Mouse (Mus musculus): ENCODE data around the gene Icam5. TPM values are rescaled to one million over a fixed set of nuclear protein-coding genes. Genes with fewer than 3 reads are reported as not detected.

Gene Icam5
- polyA plus RNA-seq, 1 experiment from 2014 or later = not detected

GRCm38 (mm10) chr9:21045235-21045634 is 13.4 kb downstream of the Icam5 start:
- H3K4me1 ChIP-seq (ENCODE audit: control insufficient read depth, insufficient read depth, low read length) = peaks cover 3% of the 10 kb centered on the region; the same call in 1 of the 2 replicates
- no peak overlapping the region for H3K4me3 ChIP-seq (ENCODE audit: low read depth, low read length)
- no peaks in the 10 kb centered on the region for H3K27me3 ChIP-seq (ENCODE audit: control insufficient read depth, insufficient read depth, low read length)
- no peaks in the 10 kb centered on the region for H3K36me3 ChIP-seq (ENCODE audit: control insufficient read depth, insufficient read depth, low read length)
- no peak for ATAC-seq (ENCODE audit: insufficient number of reproducible peaks, insufficient read depth, low FRiP score, low read depth)
- WGBS = 80% methylated on average over 3 of the region's 3 CpGs
- H3K9ac ChIP-seq (replicated peaks; ENCODE audit: low read depth, low read length) = no peak overlapping the region
- no peak overlapping the region for H3K4me2 ChIP-seq (replicated peaks; ENCODE audit: low read depth, low read length)
- no peak overlapping the region for H3K27ac ChIP-seq (ENCODE audit: low read length)
- H3K9me3 ChIP-seq (ENCODE audit: control insufficient read depth, low read depth, low read length) = no peaks in the 10 kb centered on the region

- ATAC-seq (ENCODE audit: insufficient number of reproducible peaks, insufficient read depth, low FRiP score, low read depth) = no peak
- H3K4me3 ChIP-seq (ENCODE audit: low read depth, low read length) = no peak overlapping the region
- H3K9me3 ChIP-seq (ENCODE audit: control insufficient read depth, low read depth, low read length) = no peaks in the 10 kb centered on the region
- H3K9ac ChIP-seq (replicated peaks; ENCODE audit: low read depth, low read length) = no peak overlapping the region
- no peaks in the 10 kb centered on the region for H3K27me3 ChIP-seq (ENCODE audit: control insufficient read depth, insufficient read depth, low read length)
- H3K4me2 ChIP-seq (replicated peaks; ENCODE audit: low read depth, low read length) = no peak overlapping the region
- 51% methylated on average over 10 of the region's 10 CpGs for WGBS
- no peak overlapping the region for H3K27ac ChIP-seq (ENCODE audit: low read length)
- H3K36me3 ChIP-seq (ENCODE audit: control insufficient read depth, insufficient read depth, low read length) = no peaks in the 10 kb centered on the region
- no peaks in the 10 kb centered on the region for H3K4me1 ChIP-seq (ENCODE audit: control insufficient read depth, insufficient read depth, low read length)
Measured at GRCm38 (mm10) chr9:21051578-21051977, 19.7 kb downstream of the Icam5 start.

- Histone ChIP-seq H3K27ac (ENCODE audit: low read length) (no peak overlapping the region), H3K4me1 (ENCODE audit: control insufficient read depth, insufficient read depth, low read length) (no peaks in the 10 kb centered on the region), H3K4me3 (ENCODE audit: low read depth, low read length) (no peak overlapping the region), H3K9me3 (ENCODE audit: control insufficient read depth, low read depth, low read length) (no peaks in the 10 kb centered on the region), H3K4me2 (replicated peaks; ENCODE audit: low read depth, low read length) (no peak overlapping the region), H3K27me3 (ENCODE audit: control insufficient read depth, insufficient read depth, low read length) (no peaks in the 10 kb centered on the region), H3K9ac (replicated peaks; ENCODE audit: low read depth, low read length) (no peak overlapping the region), H3K36me3 (ENCODE audit: control insufficient read depth, insufficient read depth, low read length) (peaks cover 17% of the 10 kb centered on the region)
- 83% methylated on average over 2 of the region's 2 CpGs for WGBS
- no peak for ATAC-seq (ENCODE audit: insufficient number of reproducible peaks, insufficient read depth, low FRiP score, low read depth)
Measured at GRCm38 (mm10) chr9:21062928-21063327, 31.1 kb downstream of the Icam5 start.

GRCm38 (mm10) chr9:21067006-21067684 is 35.3 kb downstream of the Icam5 start, which contains the start of gene Zglp1:
Gene Zglp1 (minus strand): TSS chr9:21067093.
- Histone ChIP-seq H3K9ac (replicated peaks; ENCODE audit: low read depth, low read length) (no peak within 1 kb of the TSS), H3K36me3 (ENCODE audit: control insufficient read depth, insufficient read depth, low read length) (peaks cover 24% of the 10 kb centered on the region), H3K27me3 (ENCODE audit: control insufficient read depth, insufficient read depth, low read length) (no peaks in the 10 kb centered on the region), H3K4me1 (ENCODE audit: control insufficient read depth, insufficient read depth, low read length) (peaks cover under 1% of the 10 kb centered on the region; the same call in 1 of the 2 replicates), H3K9me3 (ENCODE audit: control insufficient read depth, low read depth, low read length) (no peaks in the 10 kb centered on the region), H3K4me3 (ENCODE audit: low read depth, low read length) (no peak within 1 kb of the TSS), H3K27ac (ENCODE audit: low read length) (no peak within 1 kb of the TSS), H3K4me2 (replicated peaks; ENCODE audit: low read depth, low read length) (no peak within 1 kb of the TSS)
- ATAC-seq (ENCODE audit: insufficient number of reproducible peaks, insufficient read depth, low FRiP score, low read depth) = no peak
- WGBS = 85% methylated on average over 27 of the region's 27 CpGs

- no peak overlapping the region; the same call in 1 of the 2 replicates for H3K27ac ChIP-seq (ENCODE audit: low read length)
- peak overlapping the region; percentile 70 for H3K9ac ChIP-seq (replicated peaks; ENCODE audit: low read depth, low read length)
- WGBS = 12% methylated on average over 4 of the region's 4 CpGs
- no peaks in the 10 kb centered on the region for H3K9me3 ChIP-seq (ENCODE audit: control insufficient read depth, low read depth, low read length)
- ATAC-seq (ENCODE audit: insufficient number of reproducible peaks, insufficient read depth, low FRiP score, low read depth) = peak; percentile 26; the same call in 1 of the 2 replicates
- H3K4me2 ChIP-seq (replicated peaks; ENCODE audit: low read depth, low read length) = peak overlapping the region; percentile 67
- no peaks in the 10 kb centered on the region for H3K27me3 ChIP-seq (ENCODE audit: control insufficient read depth, insufficient read depth, low read length)
- peak overlapping the region; percentile 49 for H3K4me3 ChIP-seq (ENCODE audit: low read depth, low read length)
- peaks cover 34% of the 10 kb centered on the region for H3K36me3 ChIP-seq (ENCODE audit: control insufficient read depth, insufficient read depth, low read length)
- H3K4me1 ChIP-seq (ENCODE audit: control insufficient read depth, insufficient read depth, low read length) = peaks cover 7% of the 10 kb centered on the region; the same call in 1 of the 2 replicates
Measured at GRCm38 (mm10) chr9:21072641-21073040, 40.8 kb downstream of the Icam5 start.

- peak within 1 kb of the TSS; percentile 70 for H3K9ac ChIP-seq (replicated peaks; ENCODE audit: low read depth, low read length)
- H3K36me3 ChIP-seq (ENCODE audit: control insufficient read depth, insufficient read depth, low read length) = peaks cover 35% of the 10 kb centered on the region
- peak within 1 kb of the TSS; percentile 49 for H3K4me3 ChIP-seq (ENCODE audit: low read depth, low read length)
- WGBS = 3% methylated on average over 58 of the region's 58 CpGs
- H3K9me3 ChIP-seq (ENCODE audit: control insufficient read depth, low read depth, low read length) = no peaks in the 10 kb centered on the region
- H3K4me2 ChIP-seq (replicated peaks; ENCODE audit: low read depth, low read length) = peak within 1 kb of the TSS; percentile 67
- no peaks in the 10 kb centered on the region for H3K27me3 ChIP-seq (ENCODE audit: control insufficient read depth, insufficient read depth, low read length)
- peak within 1 kb of the TSS; percentile 5; the same call in 1 of the 2 replicates for H3K27ac ChIP-seq (ENCODE audit: low read length)
- peaks cover 7% of the 10 kb centered on the region; the same call in 1 of the 2 replicates for H3K4me1 ChIP-seq (ENCODE audit: control insufficient read depth, insufficient read depth, low read length)
- ATAC-seq (ENCODE audit: insufficient number of reproducible peaks, insufficient read depth, low FRiP score, low read depth) = peak; percentile 92
Measured at GRCm38 (mm10) chr9:21073044-21073840, 41.4 kb downstream of the Icam5 start, which contains the start of the genes Gm49373 and Fdx1l. Gene Gm49373 (minus strand): TSS chr9:21073096. Gene Fdx1l (minus strand): TSS chr9:21073614.

GRCm38 (mm10) chr9:21074173-21074572 is 42.3 kb downstream of the Icam5 start:
- Histone ChIP-seq H3K4me1 (ENCODE audit: control insufficient read depth, insufficient read depth, low read length) (peaks cover 7% of the 10 kb centered on the region; the same call in 1 of the 2 replicates), H3K36me3 (ENCODE audit: control insufficient read depth, insufficient read depth, low read length) (peaks cover 44% of the 10 kb centered on the region), H3K27ac (ENCODE audit: low read length) (no peak overlapping the region), H3K27me3 (ENCODE audit: control insufficient read depth, insufficient read depth, low read length) (no peaks in the 10 kb centered on the region), H3K9ac (replicated peaks; ENCODE audit: low read depth, low read length) (no peak overlapping the region), H3K4me3 (ENCODE audit: low read depth, low read length) (no peak overlapping the region), H3K9me3 (ENCODE audit: control insufficient read depth, low read depth, low read length) (no peaks in the 10 kb centered on the region), H3K4me2 (replicated peaks; ENCODE audit: low read depth, low read length) (no peak overlapping the region)
- WGBS = 62% methylated on average over 1 of the region's 1 CpGs
- no peak for ATAC-seq (ENCODE audit: insufficient number of reproducible peaks, insufficient read depth, low FRiP score, low read depth)

- ATAC-seq (ENCODE audit: insufficient number of reproducible peaks, insufficient read depth, low FRiP score, low read depth) = no peak
- Histone ChIP-seq H3K9me3 (ENCODE audit: control insufficient read depth, low read depth, low read length) (no peaks in the 10 kb centered on the region), H3K4me3 (ENCODE audit: low read depth, low read length) (no peak overlapping the region), H3K4me1 (ENCODE audit: control insufficient read depth, insufficient read depth, low read length) (peaks cover 7% of the 10 kb centered on the region; the same call in 1 of the 2 replicates), H3K27me3 (ENCODE audit: control insufficient read depth, insufficient read depth, low read length) (no peaks in the 10 kb centered on the region), H3K9ac (replicated peaks; ENCODE audit: low read depth, low read length) (no peak overlapping the region), H3K36me3 (ENCODE audit: control insufficient read depth, insufficient read depth, low read length) (peaks cover 53% of the 10 kb centered on the region), H3K27ac (ENCODE audit: low read length) (no peak overlapping the region), H3K4me2 (replicated peaks; ENCODE audit: low read depth, low read length) (no peak overlapping the region)
- 93% methylated on average over 3 of the region's 3 CpGs for WGBS
Measured at GRCm38 (mm10) chr9:21075625-21076024, 43.8 kb downstream of the Icam5 start.
